Comparison of ENCODE assay signal across 11 mouse cellular contexts in the genomic region with DNA sequence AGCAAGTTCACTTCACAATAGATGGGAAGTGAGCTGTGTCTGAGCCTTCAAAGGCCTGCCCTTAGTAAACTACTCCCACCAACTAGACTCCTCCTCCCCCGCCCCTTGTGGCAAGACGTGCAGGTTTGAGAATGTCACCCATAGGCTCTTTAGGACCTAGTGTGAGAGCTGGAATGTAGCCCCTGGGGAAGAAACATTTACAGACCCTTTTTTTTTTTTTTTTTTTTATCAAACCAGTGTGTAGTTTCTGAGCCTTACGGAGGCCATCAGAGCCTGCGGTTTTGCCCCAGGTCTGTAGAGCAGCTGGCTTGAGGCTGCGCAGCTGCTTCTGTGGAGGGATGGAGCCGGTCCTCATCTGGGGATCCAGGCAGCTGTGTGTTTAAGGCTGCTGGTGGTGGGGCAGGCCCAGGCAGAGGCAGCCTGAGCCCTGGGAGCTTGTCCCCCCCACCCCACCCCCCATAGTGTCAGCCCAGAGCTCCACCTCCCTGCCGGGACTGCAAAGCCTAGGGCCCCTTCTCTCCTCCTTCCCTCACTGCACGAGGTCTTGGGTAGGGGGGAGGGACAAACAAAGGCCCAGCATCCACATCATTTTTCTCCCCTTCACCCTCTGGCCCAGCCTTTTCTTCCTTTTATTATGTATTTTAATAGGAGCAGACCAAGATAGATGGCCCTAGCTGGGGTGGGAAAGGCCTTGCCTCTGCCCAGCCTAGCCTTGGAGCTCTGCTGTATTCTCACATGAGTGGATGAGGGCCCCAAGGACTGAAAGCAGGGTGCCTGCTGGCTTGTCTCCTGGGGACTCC. TPM values are rescaled to one million over a fixed set of nuclear protein-coding genes. Genes with fewer than 3 reads are reported as not detected.
DNase-seq lines count a peak whose midpoint lies in the region; ATAC-seq and TF ChIP-seq lines count a peak whose summit lies in the region.
"Had no signal": no experiment of that assay in that cellular context is flagged by ENCODE, and none has a peak within 500 bp of the region (broad histone marks: within the 10 kb centered on the region; RNA-seq: fewer than 3 reads in every experiment).

No protein-coding gene starts in this region.

- TF ChIP-seq CTCF in heart, adult 2 months (IDR thresholded peaks at IDR 0.05): no peak

- TF ChIP-seq POLR2A in heart, adult 2 months (IDR thresholded peaks at IDR 0.05; ENCODE audit: insufficient read depth, low read depth, low read length): no peak

- H3K4me2 ChIP-seq in heart, embryonic 16.5 days (ENCODE audit: low read depth, low read length): no peak overlapping the region
- 0 out of 2 replicates have a peak overlapping the region, but pooled peaks have one; percentile 3 for H3K4me2 ChIP-seq in hindbrain, embryonic 11.5 days (replicated peaks; ENCODE audit: low read depth, low read length)
- H3K4me2 ChIP-seq in neural tube, embryonic 11.5 days (ENCODE audit: low read depth): no peak overlapping the region
- H3K4me2 ChIP-seq: heart, embryonic 12.5 days had no signal

- no peak for DNase-seq in heart, adult 2 months
- DNase-seq in R1 (ENCODE audit: low read depth, low spot score): peak; percentile 79
- peak; percentile 66 for DNase-seq in hindbrain, embryonic 11.5 days (ENCODE audit: low spot score)
- DNase-seq in neural tube, embryonic 11.5 days (ENCODE audit: low spot score): peak; percentile 73
- DNase-seq in layer of hippocampus, postnatal 36 days: no peak
- no peak for DNase-seq in left cerebral cortex, adult 8-10 months (ENCODE audit: low spot score in 2 of 2)
- DNase-seq in gastrocnemius, postnatal 14 days: no peak
- DNase-seq: adrenal gland, postnatal 10 days had no signal

- H3K36me3 ChIP-seq in heart, embryonic 16.5 days (ENCODE audit: control insufficient read depth, insufficient read depth): no peaks in the 10 kb centered on the region
- H3K36me3 ChIP-seq in heart, adult 2 months (ENCODE audit: control insufficient read depth, insufficient read depth, low read length): no peaks in the 10 kb centered on the region
- H3K36me3 ChIP-seq in hindbrain, embryonic 11.5 days (ENCODE audit: control insufficient read depth, insufficient read depth, low read length): no peaks in the 10 kb centered on the region
- H3K36me3 ChIP-seq in neural tube, embryonic 11.5 days (ENCODE audit: control insufficient read depth, insufficient read depth, low read length): no peaks in the 10 kb centered on the region
- H3K36me3 ChIP-seq: heart, embryonic 12.5 days had no signal

- intact Hi-C loops in heart, adult 2 months (cut with DNase I): loop anchor here (5.0 kb wide), 1 partner anchor 88 kb away; no protein-coding TSS in a partner anchor
- intact Hi-C loops in gastrocnemius, postnatal 14 days (cut with DNase I; ENCODE audit: low total_unique reads): no loop called here

- no peaks in the 10 kb centered on the region for H3K79me2 ChIP-seq in heart, adult 2 months (replicated peaks; ENCODE audit: control insufficient read depth, insufficient read depth, low read length)

- 0 out of 2 replicates have a peak, but pooled peaks have one; percentile 23 for ATAC-seq in heart, embryonic 16.5 days (replicated peaks; ENCODE audit: extremely low read depth, insufficient read depth, low FRiP score)
- ATAC-seq in hindbrain, embryonic 11.5 days (ENCODE audit: low FRiP score): peak; percentile 91
- ATAC-seq in neural tube, embryonic 11.5 days (ENCODE audit: insufficient read depth, low FRiP score, low TSS enrichment): peak; percentile 91

- H3K4me3 ChIP-seq in heart, embryonic 16.5 days (ENCODE audit: low read length): no peak overlapping the region
- H3K4me3 ChIP-seq in heart, adult 2 months: no peak overlapping the region
- H3K4me3 ChIP-seq in hindbrain, embryonic 11.5 days (ENCODE audit: low read depth, low read length): no peak overlapping the region
- H3K4me3 ChIP-seq in neural tube, embryonic 11.5 days (ENCODE audit: low read depth, low read length): no peak overlapping the region
- H3K4me3 ChIP-seq: heart, embryonic 12.5 days; myocyte had no signal

- 0 out of 2 replicates have a peak overlapping the region, but pooled peaks have one; percentile 19 for H3K9ac ChIP-seq in heart, embryonic 16.5 days (ENCODE audit: low read length)
- H3K9ac ChIP-seq in heart, adult 2 months (ENCODE audit: low read depth, low read length): no peak overlapping the region
- no peak overlapping the region for H3K9ac ChIP-seq in hindbrain, embryonic 11.5 days (ENCODE audit: low read depth, low read length)
- H3K9ac ChIP-seq in neural tube, embryonic 11.5 days (ENCODE audit: low read length): peak overlapping the region; percentile 33; the same call in 1 of the 2 replicates
- H3K9ac ChIP-seq: heart, embryonic 12.5 days had no signal

- peaks cover 15% of the 10 kb centered on the region for H3K4me1 ChIP-seq in heart, embryonic 16.5 days (ENCODE audit: control insufficient read depth, insufficient read depth, low read length)
- H3K4me1 ChIP-seq in heart, adult 2 months (ENCODE audit: control insufficient read depth, insufficient read depth, low read length): peaks cover 3% of the 10 kb centered on the region; the same call in 1 of the 2 replicates
- H3K4me1 ChIP-seq in hindbrain, embryonic 11.5 days (replicated peaks; ENCODE audit: control insufficient read depth, insufficient read depth, low read length): no peaks in the 10 kb centered on the region; the same call in none of the 2 replicates
- peaks cover 9% of the 10 kb centered on the region; the same call in 1 of the 2 replicates for H3K4me1 ChIP-seq in neural tube, embryonic 11.5 days (ENCODE audit: control insufficient read depth, insufficient read depth, low read length)

- H3K27me3 ChIP-seq in heart, embryonic 16.5 days (ENCODE audit: control insufficient read depth, insufficient read depth, low read length): no peaks in the 10 kb centered on the region
- H3K27me3 ChIP-seq in heart, adult 2 months (ENCODE audit: control insufficient read depth, insufficient read depth, low read length): no peaks in the 10 kb centered on the region
- H3K27me3 ChIP-seq in hindbrain, embryonic 11.5 days (ENCODE audit: control insufficient read depth, insufficient read depth, low read length): no peaks in the 10 kb centered on the region
- H3K27me3 ChIP-seq in neural tube, embryonic 11.5 days (ENCODE audit: control insufficient read depth, insufficient read depth, low read length): no peaks in the 10 kb centered on the region
- H3K27me3 ChIP-seq: heart, embryonic 12.5 days had no signal

- no peak overlapping the region for H3K27ac ChIP-seq in heart, embryonic 16.5 days (ENCODE audit: low read length)
- H3K27ac ChIP-seq in heart, adult 2 months: no peak overlapping the region
- H3K27ac ChIP-seq in hindbrain, embryonic 11.5 days (ENCODE audit: low read depth, low read length): peak overlapping the region; percentile 82
- peak overlapping the region; percentile 69 for H3K27ac ChIP-seq in neural tube, embryonic 11.5 days (ENCODE audit: low read depth, low read length)

- WGBS in heart, embryonic 16.5 days: 61% methylated on average over 8 of the region's 8 CpGs
- 73% methylated on average over 8 of the region's 8 CpGs for WGBS in heart, adult 2 months
- 19% methylated on average over 8 of the region's 8 CpGs for WGBS in hindbrain, embryonic 11.5 days
- 28% methylated on average over 7 of the region's 8 CpGs for WGBS in neural tube, embryonic 11.5 days

- no peak for TF ChIP-seq EP300 in heart, adult 2 months (IDR thresholded peaks at IDR 0.05; ENCODE audit: insufficient read depth, low read depth, low read length)

- no peaks in the 10 kb centered on the region for H3K9me3 ChIP-seq in heart, embryonic 16.5 days (replicated peaks; ENCODE audit: control insufficient read depth, low read length)
- no peaks in the 10 kb centered on the region for H3K9me3 ChIP-seq in hindbrain, embryonic 11.5 days (ENCODE audit: control insufficient read depth, low read length)
- H3K9me3 ChIP-seq in neural tube, embryonic 11.5 days (ENCODE audit: control insufficient read depth, low read length): no peaks in the 10 kb centered on the region

RNA-seq across cellular contexts. Expression of a gene that starts 26.2 kb away (rescaled TPM):
- polyA plus RNA-seq in heart, embryonic 16.5 days (2015; fragmentation: Nextera tagmentation; extraction: Ambion mirVana): 6.6 and 8.4 TPM in 2 replicates
- total RNA-seq in heart, adult 2 months (2021): 10 to 100 TPM; 45.1 to 52.0 TPM
- 42.7 and 52.6 TPM in 2 replicates for polyA plus RNA-seq in heart, adult 2 months (2012; rRNA removed)
- 6.5 and 7.6 TPM in 2 replicates for polyA plus RNA-seq in hindbrain, embryonic 11.5 days (2014; fragmentation: Nextera tagmentation; extraction: Ambion mirVana)
- polyA plus RNA-seq in neural tube, embryonic 11.5 days (2014; fragmentation: Nextera tagmentation; extraction: Ambion mirVana): 6.8 and 7.2 TPM in 2 replicates
- 10 to 100 TPM; 25.1 to 27.9 TPM for total RNA-seq in layer of hippocampus, postnatal 36 days (2021)
- total RNA-seq in left cerebral cortex, adult 8-10 months (2022): 10 to 100 TPM; 23.5 to 28.6 (median 26.1) TPM
- total RNA-seq in gastrocnemius, postnatal 14 days (2021): 10 to 100 TPM; 48.4 to 53.6 TPM

Comparison
In these comparisons a context has a peak if more than half of its experiments do, and no peak if none do; other contexts are left out.
1. H3K9ac ChIP-seq: peak in heart, embryonic 16.5 days (single experiment) and neural tube, embryonic 11.5 days (single experiment); none in heart, adult 2 months (single experiment) and hindbrain, embryonic 11.5 days (single experiment).
2. ATAC-seq: peak in every context shown above with its lines; median percentile 91 in hindbrain, embryonic 11.5 days; 91 in neural tube, embryonic 11.5 days; 23 in heart, embryonic 16.5 days.
3. H3K27ac ChIP-seq: peak in hindbrain, embryonic 11.5 days (single experiment) and neural tube, embryonic 11.5 days (single experiment); none in heart, embryonic 16.5 days (single experiment) and heart, adult 2 months (single experiment).
4. DNase-seq: peak in R1 (single experiment), hindbrain, embryonic 11.5 days (single experiment) and neural tube, embryonic 11.5 days (single experiment); none in heart, adult 2 months (0 of 2), layer of hippocampus, postnatal 36 days (0 of 2), left cerebral cortex, adult 8-10 months (0 of 2) and gastrocnemius, postnatal 14 days (single experiment).